Mouse (Mus musculus): ENCODE data around the gene Dclk1.

- TF ChIP-seq CTCF (conservative IDR thresholded peaks at IDR 0.05; ENCODE audit: insufficient read depth, insufficient read length, low read depth, low read length) (no peak), POLR2A (IDR thresholded peaks at IDR 0.05; ENCODE audit: low read depth, low read length) (no peak)
These were observed 222.1 kb downstream of the Dclk1 start for GRCm38 (mm10) chr3:55464226-55464625.

Data from kidney, adult 2 months (tissue).